Mouse (Mus musculus): Measurements from ENCODE around the gene Auts2.

Gene Auts2

GRCm38 (mm10) chr5:131965499-131965898 is 577.6 kb downstream of the Auts2 start:
- no peak for DNase-seq

- no peak for DNase-seq
These were observed 579.6 kb downstream of the Auts2 start for GRCm38 (mm10) chr5:131963565-131963964.

- DNase-seq, result no peak
These were observed 581.3 kb downstream of the Auts2 start for GRCm38 (mm10) chr5:131961859-131962258.

GRCm38 (mm10) chr5:131960432-131960831 is 582.7 kb downstream of the Auts2 start:
- DNase-seq, result no peak

- DNase-seq, result no peak
These were observed 586.1 kb downstream of the Auts2 start for GRCm38 (mm10) chr5:131956998-131957397.

GRCm38 (mm10) chr5:131956090-131956489 is 587.1 kb downstream of the Auts2 start:
- DNase-seq, result no peak

GRCm38 (mm10) chr5:131955227-131956016 is 587.7 kb downstream of the Auts2 start:
- no peak for DNase-seq

GRCm38 (mm10) chr5:131948571-131949151 is 594.5 kb downstream of the Auts2 start:
- DNase-seq, result no peak

- no peak for DNase-seq
These were observed 596.3 kb downstream of the Auts2 start for GRCm38 (mm10) chr5:131946801-131947200.

GRCm38 (mm10) chr5:131944761-131945160 is 598.4 kb downstream of the Auts2 start:
- no peak for DNase-seq

GRCm38 (mm10) chr5:131928696-131929095 is 614.4 kb downstream of the Auts2 start:
- DNase-seq, result no peak

GRCm38 (mm10) chr5:131922759-131923158 is 620.4 kb downstream of the Auts2 start:
- DNase-seq, result no peak

GRCm38 (mm10) chr5:131922118-131922517 is 621.0 kb downstream of the Auts2 start:
- no peak for DNase-seq

- no peak for DNase-seq
These were observed 623.0 kb downstream of the Auts2 start for GRCm38 (mm10) chr5:131919983-131920777.

- no peak for DNase-seq
These were observed 626.2 kb downstream of the Auts2 start for GRCm38 (mm10) chr5:131916791-131917403.

GRCm38 (mm10) chr5:131913562-131913961 is 629.6 kb downstream of the Auts2 start:
- no peak for DNase-seq

GRCm38 (mm10) chr5:131912983-131913382 is 630.2 kb downstream of the Auts2 start:
- no peak for DNase-seq

GRCm38 (mm10) chr5:131906313-131906712 is 636.8 kb downstream of the Auts2 start:
- no peak for DNase-seq

GRCm38 (mm10) chr5:131904478-131904877 is 638.7 kb downstream of the Auts2 start:
- no peak for DNase-seq

GRCm38 (mm10) chr5:131898048-131898638 is 645.0 kb downstream of the Auts2 start:
- peak; percentile 12 for DNase-seq

- no peak for DNase-seq
These were observed 656.5 kb downstream of the Auts2 start for GRCm38 (mm10) chr5:131886636-131887035.

- DNase-seq, result peak; percentile 9
These were observed 666.6 kb downstream of the Auts2 start for GRCm38 (mm10) chr5:131876569-131876968.

GRCm38 (mm10) chr5:131875976-131876375 is 667.2 kb downstream of the Auts2 start:
- DNase-seq, result no peak

All from lung, postnatal 14 days (tissue).